Mouse (Mus musculus) cerebellum, adult 11-12 months (tissue): Measurements from ENCODE around the gene Dnm2.

Experiments
- DNase-seq: peaks from one replicate; pipeline ENCODE4 v3.0.0; 2022

Dnm2 gene

DNA sequence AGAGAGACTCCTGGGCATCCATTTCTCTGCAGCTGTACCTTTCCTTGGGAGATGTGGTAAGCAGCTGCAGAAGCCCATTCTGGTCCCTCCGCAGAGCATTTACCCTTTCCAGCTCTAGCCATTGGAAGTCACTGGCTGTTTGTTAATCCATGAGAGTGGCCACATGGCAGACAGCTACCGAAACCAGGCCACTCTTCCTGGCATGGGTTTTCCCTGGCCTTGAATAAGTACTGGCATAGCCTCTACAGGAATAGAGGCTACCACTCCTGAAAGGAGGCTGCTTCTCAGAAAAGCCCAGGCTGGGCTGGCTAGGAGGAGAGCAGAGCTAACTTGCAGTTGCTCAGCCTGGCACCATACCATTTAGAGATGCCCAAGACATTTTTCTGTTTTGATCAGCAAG is 126.3 kb downstream of the Dnm2 start:
- DNase-seq: peak; percentile 28

DNA sequence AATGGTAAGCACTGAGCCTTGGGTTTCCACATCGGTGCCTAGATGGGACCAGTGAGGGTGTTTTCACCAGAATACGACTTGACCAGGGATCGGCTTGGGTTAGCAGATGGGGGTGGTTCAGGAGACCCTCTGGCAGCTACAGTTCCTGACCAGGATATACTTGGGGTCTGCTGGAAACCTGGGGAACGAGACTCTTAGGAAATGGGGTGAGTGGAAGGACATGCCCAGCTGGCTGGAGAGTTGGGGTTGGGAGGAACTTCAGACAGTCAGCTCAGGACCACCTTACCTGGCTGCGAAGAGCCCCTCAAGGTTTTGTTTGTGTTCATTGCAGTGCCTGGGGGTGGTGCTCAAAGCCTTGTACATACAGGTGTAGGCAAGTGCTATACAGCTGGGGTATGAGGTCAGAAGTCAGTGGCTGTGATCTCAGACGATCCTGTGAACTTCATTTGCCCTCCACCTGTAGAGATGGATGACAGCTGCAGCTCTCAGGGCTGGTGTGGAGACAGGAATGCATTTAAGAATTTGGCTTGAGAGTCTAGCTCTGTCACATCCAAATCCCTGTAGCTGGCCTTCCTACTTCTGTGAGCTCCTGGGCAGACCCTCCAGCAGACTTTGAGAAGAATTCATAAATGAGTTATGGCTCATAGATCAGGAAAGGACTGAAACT is 129.0 kb downstream of the Dnm2 start:
- DNase-seq: no peak

GRCm38 (mm10) chr9:21555198-21555742 is 130.6 kb downstream of the Dnm2 start:
- DNase-seq: no peak

DNA sequence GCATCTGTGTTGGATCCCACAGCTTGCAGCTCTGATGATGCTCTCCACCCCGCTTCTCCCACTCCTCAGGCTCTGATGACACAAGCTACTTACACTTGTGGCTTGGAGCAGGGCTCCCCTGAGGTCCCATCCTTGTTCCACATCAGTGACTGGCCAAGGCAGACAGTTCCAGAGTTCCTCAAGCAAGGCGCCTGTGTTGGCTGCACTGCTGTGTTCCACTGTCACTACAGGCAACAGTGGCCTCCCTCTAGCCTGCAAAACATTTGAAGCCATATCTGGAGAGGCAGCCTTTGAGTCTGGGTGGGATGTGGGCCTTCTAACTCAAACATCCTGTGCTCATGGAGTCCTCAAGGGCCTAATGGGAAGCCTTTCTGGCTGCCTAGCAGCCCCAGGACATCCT is 132.3 kb downstream of the Dnm2 start:
- no peak for DNase-seq
